Mouse (Mus musculus): ENCODE data around the gene Tiparp.

The Tiparp gene

GRCm38 (mm10) chr3:65585291-65585690 is 57.1 kb downstream of the Tiparp start:
- DNase-seq, result no peak

GRCm38 (mm10) chr3:65585823-65586482 is 57.7 kb downstream of the Tiparp start:
- DNase-seq, result no peak

- DNase-seq, result peak in 1 of 2 experiments; percentile 15
These were observed 58.3 kb downstream of the Tiparp start for GRCm38 (mm10) chr3:65586483-65586905.

DNA sequence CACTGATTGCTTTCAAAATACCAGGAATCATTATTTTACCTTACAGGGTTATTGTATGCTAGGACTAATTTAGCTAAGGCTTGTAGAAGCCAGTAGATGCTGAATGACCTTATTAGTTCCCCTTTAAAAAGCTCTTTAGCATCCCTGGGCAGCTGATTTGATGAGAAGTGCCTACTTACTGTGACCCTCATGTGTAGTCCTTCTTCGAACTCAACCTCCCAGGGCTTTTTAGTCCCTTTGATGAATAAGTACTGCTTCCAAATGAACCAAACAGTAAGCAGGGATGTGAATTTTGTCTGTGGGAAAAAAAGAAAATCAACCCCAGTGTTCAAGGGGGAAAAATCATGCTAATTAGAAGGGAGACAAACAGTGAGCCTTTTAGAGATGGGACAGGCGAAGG is 58.8 kb downstream of the Tiparp start:
- DNase-seq, result no peak

- no peak for DNase-seq
These were observed 60.2 kb downstream of the Tiparp start for GRCm38 (mm10) chr3:65588424-65588823.

DNA sequence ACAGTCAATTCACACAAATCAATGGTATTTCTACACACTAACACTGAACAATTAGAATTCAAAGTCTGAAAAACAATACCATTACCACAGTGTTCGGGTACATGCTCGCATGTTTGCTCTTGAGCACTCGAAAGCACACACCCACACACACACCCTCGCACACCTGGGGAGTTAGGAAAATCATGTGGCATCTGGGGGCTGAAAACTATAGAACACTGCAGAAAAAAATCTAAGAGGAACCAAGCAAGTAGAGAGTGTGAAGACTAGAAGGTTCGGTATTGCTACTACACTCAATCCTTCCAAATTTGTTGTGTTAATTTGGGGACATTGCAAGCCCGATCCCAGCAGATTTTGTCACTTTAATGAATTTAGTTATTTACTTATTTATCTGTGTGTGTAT is 64.6 kb downstream of the Tiparp start:
- DNase-seq, result no peak

DNA sequence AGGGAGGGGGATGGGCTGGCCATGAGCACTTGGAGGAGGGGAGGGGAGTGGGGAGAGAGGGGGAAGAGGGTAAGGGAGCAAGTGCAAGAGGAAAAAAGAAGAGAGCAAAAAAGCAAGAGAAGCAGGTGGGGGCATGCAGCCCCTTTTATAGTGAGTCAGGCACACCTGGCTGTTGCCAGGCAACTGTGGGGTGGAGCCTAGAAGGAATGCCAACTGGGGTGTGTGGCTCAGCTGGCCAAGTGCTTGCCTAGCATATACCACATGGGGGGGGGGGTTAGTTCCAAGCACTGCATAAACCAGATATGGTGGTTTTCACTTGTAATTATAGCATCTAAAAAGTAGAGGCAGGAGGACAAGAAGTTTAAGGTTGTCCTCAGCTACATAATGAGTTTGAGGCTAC is 66.3 kb downstream of the Tiparp start:
- DNase-seq, result peak; percentile 49 to 69

GRCm38 (mm10) chr3:65595196-65595595 is 67.0 kb downstream of the Tiparp start:
- DNase-seq, result no peak

DNA sequence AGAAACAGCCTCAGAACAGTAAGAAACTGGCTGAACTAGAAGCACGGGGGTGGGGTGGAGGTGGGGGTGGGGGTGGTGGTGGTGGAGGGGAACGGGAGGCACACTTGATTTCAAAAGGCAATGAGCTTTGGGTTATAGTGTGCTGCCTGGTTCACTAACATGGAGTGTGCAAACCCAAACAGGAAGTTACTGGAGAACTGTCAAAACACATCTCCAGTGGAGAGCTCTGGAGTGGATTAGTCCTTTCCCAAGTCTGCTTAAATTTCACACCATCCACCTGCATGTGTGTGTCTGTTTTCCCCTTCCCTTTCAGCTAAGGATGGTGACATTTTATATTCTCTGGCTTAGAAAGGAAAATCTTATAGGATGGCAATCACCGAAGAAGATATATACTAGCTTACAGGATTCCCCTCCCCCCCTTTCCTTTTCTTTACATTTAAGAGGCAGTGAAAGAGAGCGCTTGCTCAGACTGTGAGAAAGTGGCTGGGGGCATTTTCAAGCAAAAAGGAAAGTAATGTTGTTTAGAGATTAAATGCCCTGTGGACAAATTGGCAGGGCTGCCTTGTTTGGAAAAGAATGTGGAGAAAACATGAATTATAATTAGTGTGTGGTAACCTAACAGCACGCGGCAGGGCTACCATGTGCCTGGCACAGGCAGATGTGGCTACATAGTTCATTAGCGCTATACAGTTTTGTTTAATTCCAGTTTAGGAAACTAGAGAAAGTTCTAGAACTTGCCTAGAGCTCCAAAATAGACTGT is 70.0 kb downstream of the Tiparp start:
- no peak for DNase-seq

DNA sequence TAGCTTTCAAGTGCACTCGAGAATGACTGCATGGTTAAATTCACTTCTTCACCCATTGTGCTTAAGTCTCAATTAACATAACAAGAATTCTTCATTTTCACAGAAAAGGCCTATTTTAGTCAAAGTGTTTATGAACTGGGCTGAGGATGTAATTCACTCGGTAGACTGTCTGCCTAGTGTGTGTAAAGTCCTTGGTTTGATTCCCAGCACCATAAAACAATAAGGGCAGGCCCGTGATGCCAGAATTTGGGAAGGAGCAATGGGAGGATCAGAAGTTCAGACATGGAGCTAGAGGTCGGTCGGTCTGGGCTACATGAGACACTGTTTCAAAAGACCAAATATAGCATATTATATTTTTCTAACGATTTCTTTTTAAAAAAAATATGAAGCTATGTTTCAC is 70.9 kb downstream of the Tiparp start:
- DNase-seq, result no peak

DNA sequence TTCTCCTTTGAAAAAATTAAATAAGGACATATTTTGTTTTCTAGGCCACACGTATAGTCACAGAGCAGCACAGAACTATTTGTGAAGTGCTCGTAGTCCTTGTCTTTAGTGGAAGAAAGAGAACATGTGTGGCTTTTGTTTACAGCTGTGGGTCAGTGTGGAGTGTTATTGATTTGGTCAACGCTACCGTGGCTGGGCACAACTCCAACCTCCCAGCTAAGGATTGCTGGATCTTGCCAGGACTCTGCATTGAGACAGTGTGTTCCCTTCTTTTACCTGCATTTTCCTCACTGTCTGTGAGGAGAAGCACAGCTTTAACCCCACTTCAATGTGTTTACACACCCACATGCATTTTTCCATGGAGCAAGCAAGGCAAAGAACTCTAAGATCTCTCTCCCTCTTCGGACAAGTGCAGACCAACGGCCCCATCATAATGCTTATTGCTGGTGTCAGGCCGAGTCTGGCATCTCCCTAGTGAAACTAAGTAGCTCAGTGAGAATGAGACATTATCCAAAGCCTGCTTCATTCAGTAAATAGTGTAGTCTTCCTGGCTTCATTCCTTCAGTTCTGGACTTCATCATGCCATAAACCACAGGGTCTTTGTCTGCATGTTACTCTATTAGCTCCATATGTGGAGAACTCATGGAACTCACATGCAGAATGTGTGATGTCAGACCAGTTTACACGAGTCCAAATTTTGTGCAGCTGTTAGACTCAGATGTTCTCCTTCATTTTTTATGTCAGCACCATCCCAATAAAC is 73.3 kb downstream of the Tiparp start:
- DNase-seq, result no peak

- no peak for DNase-seq
These were observed 75.3 kb downstream of the Tiparp start for GRCm38 (mm10) chr3:65603392-65604055.

Measured in thymus, adult 18-20 months (tissue).